Mouse (Mus musculus) cerebellum, adult (tissue): Measurements from ENCODE around the gene Nxpe3.

ENCODE experiments used
- ATAC-seq: cut with Nextera tagmentation; 2 replicates; pipeline ENCODE4 v1.9.2; 2017; ENCODE audit warnings: mild to moderate bottlenecking, moderate library complexity, mixed read lengths; ENCODE audit not compliant: insufficient number of reproducible peaks, low FRiP score, low TSS enrichment

The Nxpe3 gene

DNA sequence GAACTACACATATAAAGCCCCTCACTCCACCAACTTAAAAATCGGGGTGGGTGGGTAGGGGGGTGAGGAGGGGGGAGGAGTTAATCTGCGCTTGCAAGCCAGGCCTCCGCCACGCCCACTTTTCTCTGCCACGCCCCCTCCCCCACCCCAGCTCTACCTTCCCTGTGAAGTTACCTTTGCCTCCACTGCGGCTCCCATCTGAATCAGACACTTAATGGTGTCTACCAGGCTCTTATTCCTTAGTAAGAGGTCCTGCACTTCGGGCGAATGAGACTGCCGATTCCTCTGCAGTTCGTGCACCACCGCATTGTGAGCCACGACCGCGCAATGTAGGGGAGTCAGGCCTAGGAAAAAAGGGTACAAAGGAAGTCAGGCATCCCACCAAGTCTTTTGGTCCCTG lies 79.6 kb downstream of the Nxpe3 start:
- no peak for ATAC-seq

GRCm38 (mm10) chr16:55814686-55815085 lies 80.4 kb downstream of the Nxpe3 start:
- ATAC-seq, result no peak

DNA sequence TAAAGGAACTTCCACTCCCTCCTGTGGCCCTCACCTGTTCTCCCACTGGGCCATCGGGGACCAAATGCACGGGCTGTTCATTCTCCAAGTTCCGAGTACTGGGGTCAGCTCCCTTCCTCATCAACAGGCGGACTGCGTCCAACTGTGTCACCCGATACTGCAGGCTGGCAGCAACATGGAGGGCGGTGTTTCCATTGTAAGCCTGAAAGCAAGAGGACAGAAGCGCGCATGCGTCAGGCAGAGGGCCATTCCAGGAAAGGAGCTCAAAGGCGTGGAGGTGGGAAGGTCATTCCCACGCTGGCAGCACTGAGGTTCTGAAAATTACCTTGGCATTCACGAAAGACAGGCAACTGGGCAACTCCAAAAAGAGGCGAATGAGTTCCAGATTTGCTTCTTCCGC lies 81.2 kb downstream of the Nxpe3 start:
- ATAC-seq, result no peak

GRCm38 (mm10) chr16:55811792-55812191 lies 83.3 kb downstream of the Nxpe3 start:
- ATAC-seq, result no peak

DNA sequence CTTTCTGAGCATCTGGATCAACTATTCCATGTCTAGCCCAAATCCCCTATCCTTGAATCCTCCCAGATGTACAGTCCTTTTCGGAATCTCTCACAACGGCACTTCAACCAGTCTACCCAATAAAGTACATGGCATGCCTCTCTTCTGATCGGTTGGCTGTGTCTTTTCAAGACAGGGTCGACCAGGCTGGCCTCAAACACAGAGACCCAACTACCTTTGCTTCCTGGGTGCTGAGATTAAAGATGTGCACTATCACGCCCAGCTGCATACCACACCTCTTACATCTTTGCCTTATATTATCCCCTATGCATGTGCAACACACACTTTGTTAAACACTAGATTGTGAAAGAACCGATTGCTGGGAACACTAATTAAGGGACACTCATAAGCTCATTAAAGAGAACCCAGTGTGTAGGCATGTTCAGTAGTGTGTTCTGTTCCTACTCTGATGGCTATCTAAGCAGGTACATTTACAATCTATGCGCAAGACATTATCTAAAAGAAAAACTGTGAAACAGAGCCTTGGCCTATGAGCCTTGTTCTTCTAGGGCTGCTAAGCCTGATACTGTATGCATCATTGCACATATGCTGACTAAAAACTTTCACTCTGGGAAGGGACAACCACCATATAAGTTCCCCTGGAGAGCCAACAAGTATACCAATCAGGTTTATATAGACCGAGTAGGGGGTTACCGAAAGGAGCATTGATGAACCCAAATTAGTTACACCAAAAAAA lies 85.1 kb downstream of the Nxpe3 start:
- 0 out of 2 replicates have a peak, but pooled peaks have one; percentile 20 for ATAC-seq

GRCm38 (mm10) chr16:55809345-55809744 lies 85.7 kb downstream of the Nxpe3 start:
- no peak for ATAC-seq

- ATAC-seq, result no peak
These were observed 87.6 kb downstream of the Nxpe3 start for GRCm38 (mm10) chr16:55807505-55807932.

- ATAC-seq, result no peak
These were observed 90.3 kb downstream of the Nxpe3 start for GRCm38 (mm10) chr16:55804799-55805198.

GRCm38 (mm10) chr16:55801629-55802028 lies 93.5 kb downstream of the Nxpe3 start:
- no peak for ATAC-seq

DNA sequence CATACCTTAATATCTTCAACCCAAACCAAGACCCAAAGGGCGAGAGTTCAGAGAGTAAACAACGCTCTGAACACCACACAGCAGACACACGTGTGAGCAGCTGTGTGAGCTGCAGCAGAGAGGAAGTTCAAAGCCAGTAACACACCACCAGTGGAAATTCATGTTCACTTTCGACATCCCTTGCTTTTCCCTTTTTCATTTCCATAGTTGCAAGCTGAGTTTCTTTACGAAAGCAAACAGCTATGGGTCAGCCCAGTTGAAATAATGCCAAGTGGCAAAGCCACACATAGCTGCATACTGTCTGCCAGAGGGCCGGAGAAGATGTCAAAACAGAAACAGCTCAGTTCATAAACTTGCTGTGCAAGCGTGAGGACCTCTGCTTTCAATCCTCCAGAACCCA lies 96.2 kb downstream of the Nxpe3 start:
- no peak for ATAC-seq

DNA sequence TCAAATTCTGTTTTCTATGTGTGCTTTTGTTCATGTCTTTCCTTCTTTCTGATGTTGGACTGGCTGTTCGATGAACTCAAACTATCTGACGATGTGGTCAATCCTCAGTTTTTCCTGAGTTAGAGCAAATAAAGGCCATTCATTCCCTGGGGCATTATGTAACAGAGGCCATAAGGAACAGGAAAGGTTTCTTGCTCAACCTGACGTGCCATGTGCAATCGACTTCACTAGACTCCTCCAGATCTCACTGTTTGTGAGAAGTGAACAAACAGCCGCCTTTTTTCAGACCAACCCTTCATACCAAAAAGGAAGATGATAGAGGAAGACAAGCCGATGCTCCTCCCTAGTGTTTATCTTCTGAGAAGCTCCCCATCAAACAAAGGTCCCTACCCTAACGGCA lies 104.8 kb downstream of the Nxpe3 start:
- no peak for ATAC-seq
